Mouse (Mus musculus) myocyte (in vitro differentiated cells): Measurements from ENCODE around the gene Klhdc4.

Source experiments
- CEBPB ChIP-seq: IDR thresholded peaks from 2 replicates; pipeline ENCODE4 v1.6.1; 2011; ENCODE audit warnings: mild to moderate bottlenecking, moderate library complexity; ENCODE audit not compliant: poor library complexity, insufficient read depth, severe bottlenecking
- E2F4 ChIP-seq: IDR thresholded peaks from one replicate; pipeline ENCODE4 v1.6.1; 2011; ENCODE audit warnings: mild to moderate bottlenecking, control low read depth, moderate library complexity; ENCODE audit not compliant: insufficient read depth
- POLR2A ChIP-seq: IDR thresholded peaks from one replicate; pipeline ENCODE4 v1.6.1; 2011; ENCODE audit warnings: low read depth, mild to moderate bottlenecking, control low read depth, moderate library complexity; ENCODE audit not compliant: insufficient read length
- POLR2AphosphoS2 ChIP-seq: IDR thresholded peaks from one replicate; pipeline ENCODE4 v1.6.1; 2011; ENCODE audit warnings: low read depth, control low read depth; ENCODE audit not compliant: insufficient read length

DNA sequence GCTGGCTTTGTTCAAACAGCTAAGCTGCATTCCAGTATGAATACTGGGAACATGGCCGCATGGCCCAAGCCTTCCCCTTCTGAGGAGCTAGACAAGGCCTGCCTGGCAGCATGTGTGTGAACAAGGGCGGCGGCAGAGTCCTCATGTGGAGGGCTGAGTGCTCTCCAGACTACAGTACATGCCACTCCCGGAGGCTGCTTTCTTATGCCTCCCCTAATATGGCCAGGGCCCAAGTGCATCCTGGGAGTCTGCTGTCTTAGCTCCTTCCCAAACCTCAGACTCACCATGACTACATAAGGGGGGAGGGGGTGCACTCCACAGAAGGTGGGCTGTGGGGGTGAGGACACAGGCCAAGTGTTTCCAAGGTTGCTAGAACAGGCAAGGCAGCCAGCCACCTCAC, 36.7 kb downstream of the Klhdc4 start:
- TF ChIP-seq CEBPB, result no peak
- no peak for TF ChIP-seq E2F4
- no peak for TF ChIP-seq POLR2AphosphoS2
- TF ChIP-seq POLR2A, result no peak
